Mouse (Mus musculus) testis, postnatal 10 days (tissue): ENCODE data around the gene Cela3b.
"Not testable (repeated sequence)": the region's sequence is repeated elsewhere in the genome, so short reads cannot be mapped to it uniquely, and the experiment has no call there.

Source experiments
- DNase-seq: peaks from one replicate; pipeline ENCODE4 v3.0.0; 2021; ENCODE audit warnings: low spot score

Cela3b gene

GRCm38 (mm10) chr4:137461981-137462690 is 31.8 kb upstream of the Cela3b start:
- no peak for DNase-seq

- no peak for DNase-seq
Measured at GRCm38 (mm10) chr4:137461217-137461616, 30.9 kb upstream of the Cela3b start.

- no peak for DNase-seq
Measured at GRCm38 (mm10) chr4:137460676-137461075, 30.3 kb upstream of the Cela3b start.

- DNase-seq: no peak
Measured at GRCm38 (mm10) chr4:137458861-137459260, 28.5 kb upstream of the Cela3b start.

GRCm38 (mm10) chr4:137458310-137458709 is 28.0 kb upstream of the Cela3b start:
- DNase-seq: no peak

- no peak for DNase-seq
Measured at GRCm38 (mm10) chr4:137457292-137457691, 27.0 kb upstream of the Cela3b start.

GRCm38 (mm10) chr4:137456581-137456980 is 26.2 kb upstream of the Cela3b start:
- DNase-seq: no peak

- DNase-seq: no peak
Measured at GRCm38 (mm10) chr4:137454582-137454981, 24.2 kb upstream of the Cela3b start.

GRCm38 (mm10) chr4:137453234-137453767 is 23.0 kb upstream of the Cela3b start, which contains the start of gene 1700013G24Rik:
Gene 1700013G24Rik (plus strand): TSS chr4:137453284.
- no peak for DNase-seq

GRCm38 (mm10) chr4:137452190-137452589 is 21.9 kb upstream of the Cela3b start:
- DNase-seq: no peak

- DNase-seq: no peak
Measured at GRCm38 (mm10) chr4:137449715-137450114, 19.4 kb upstream of the Cela3b start.

- DNase-seq: no peak
Measured at GRCm38 (mm10) chr4:137449132-137449531, 18.8 kb upstream of the Cela3b start.

GRCm38 (mm10) chr4:137448641-137449040 is 18.3 kb upstream of the Cela3b start:
- no peak for DNase-seq

- DNase-seq: peak; percentile 65
Measured at GRCm38 (mm10) chr4:137448197-137448596, 17.9 kb upstream of the Cela3b start.

GRCm38 (mm10) chr4:137447363-137448196 is 17.2 kb upstream of the Cela3b start:
- no peak for DNase-seq

GRCm38 (mm10) chr4:137445881-137446280 is 15.5 kb upstream of the Cela3b start:
- no peak for DNase-seq

- DNase-seq: peak; percentile 91
Measured at GRCm38 (mm10) chr4:137443625-137444024, 13.3 kb upstream of the Cela3b start.

- no peak for DNase-seq
Measured at GRCm38 (mm10) chr4:137441332-137441731, 11.0 kb upstream of the Cela3b start.

GRCm38 (mm10) chr4:137438842-137439241 is 8.5 kb upstream of the Cela3b start:
- DNase-seq: no peak

GRCm38 (mm10) chr4:137436979-137437669 is 6.8 kb upstream of the Cela3b start:
- no peak for DNase-seq

- DNase-seq: not testable (repeated sequence)
Measured at GRCm38 (mm10) chr4:137432700-137433550, 2.6 kb upstream of the Cela3b start.
